Mouse (Mus musculus): ENCODE measurements at regions not wholly inside any gene's neighbourhood (a gene's known extent, or its start where the extent isn't known, plus 50 kb on each side); places are given as distances from the start of the nearest gene placed in this dataset.

- DNase-seq (ENCODE audit: low read depth): no peak
Observed at GRCm38 (mm10) chr9:69658276-69658675, 102.5 kb downstream of the Foxb1 start.

GRCm38 (mm10) chr9:69656053-69656452 is 104.7 kb downstream of the Foxb1 start:
- DNase-seq (ENCODE audit: low read depth): no peak

- DNase-seq (ENCODE audit: low read depth): no peak
Observed at GRCm38 (mm10) chr9:69652106-69652505, 108.6 kb downstream of the Foxb1 start.

- DNase-seq (ENCODE audit: low read depth): no peak
Observed at GRCm38 (mm10) chr9:69651608-69652007, 109.1 kb downstream of the Foxb1 start.

GRCm38 (mm10) chr9:69642591-69642990 is 118.1 kb downstream of the Foxb1 start:
- no peak for DNase-seq (ENCODE audit: low read depth)

- peak; percentile 66 for DNase-seq (ENCODE audit: low read depth)
Observed at GRCm38 (mm10) chr9:69623312-69623711, 137.4 kb downstream of the Foxb1 start.

GRCm38 (mm10) chr9:69621006-69621405 is 139.7 kb downstream of the Foxb1 start:
- no peak for DNase-seq (ENCODE audit: low read depth)

GRCm38 (mm10) chr9:69617328-69617727 is 143.4 kb downstream of the Foxb1 start:
- DNase-seq (ENCODE audit: low read depth): no peak

- DNase-seq (ENCODE audit: low read depth): no peak
Observed at GRCm38 (mm10) chr9:69597472-69597871, 144.1 kb downstream of the Anxa2 start.

GRCm38 (mm10) chr9:69592329-69593062 is 139.1 kb downstream of the Anxa2 start:
- DNase-seq (ENCODE audit: low read depth): no peak

- no peak for DNase-seq (ENCODE audit: low read depth)
Observed at GRCm38 (mm10) chr9:69588846-69589245, 135.4 kb downstream of the Anxa2 start.

- no peak for DNase-seq (ENCODE audit: low read depth)
Observed at GRCm38 (mm10) chr9:69587096-69587495, 133.7 kb downstream of the Anxa2 start.

- no peak for DNase-seq (ENCODE audit: low read depth)
Observed at GRCm38 (mm10) chr9:69581236-69581635, 127.8 kb downstream of the Anxa2 start.

GRCm38 (mm10) chr9:69577661-69578405 is 124.4 kb downstream of the Anxa2 start:
- DNase-seq (ENCODE audit: low read depth): no peak

- DNase-seq (ENCODE audit: low read depth): no peak
Observed at GRCm38 (mm10) chr9:69575386-69575785, 122.0 kb downstream of the Anxa2 start.

- DNase-seq (ENCODE audit: low read depth): no peak
Observed at GRCm38 (mm10) chr9:69568631-69569230, 115.3 kb downstream of the Anxa2 start.

- no peak for DNase-seq (ENCODE audit: low read depth)
Observed at GRCm38 (mm10) chr9:69568222-69568621, 114.8 kb downstream of the Anxa2 start.

GRCm38 (mm10) chr9:69566996-69567395 is 113.6 kb downstream of the Anxa2 start:
- no peak for DNase-seq (ENCODE audit: low read depth)

GRCm38 (mm10) chr9:69543241-69543640 is 89.8 kb downstream of the Anxa2 start:
- no peak for DNase-seq (ENCODE audit: low read depth)

All from naive thymus-derived CD4-positive, alpha-beta T cell, adult 2 months (primary cell).